15 mouse cellular contexts compared by ENCODE assay signal in genomic region chr1:195037483-195037882, GRCm38 (mm10).
"Had no signal": no experiment of that assay in that cellular context is flagged by ENCODE, and none has a peak within 500 bp of the region (broad histone marks: within the 10 kb centered on the region; RNA-seq: fewer than 3 reads in every experiment).

No protein-coding gene starts in this region.

- DNase-seq: liver, embryonic 13.5 days; lung, adult 2 months; lung, postnatal 14 days; lung, postnatal 4 days; retina, postnatal 1 day; right cerebral cortex, postnatal 25 days; spleen, adult 18-20 months; thymus, adult 18-20 months; thymus, postnatal 14 days; thymus, postnatal 4 days had no signal

- H3K4me3 ChIP-seq: liver, embryonic 13.5 days; midbrain, embryonic 12.5 days; midbrain, embryonic 15.5 days; neural tube, embryonic 12.5 days; neural tube, embryonic 15.5 days; stomach, embryonic 15.5 days had no signal

- ATAC-seq: midbrain, embryonic 15.5 days had no signal

- H3K27ac ChIP-seq: liver, embryonic 13.5 days; midbrain, embryonic 12.5 days; midbrain, embryonic 15.5 days; neural tube, embryonic 12.5 days; neural tube, embryonic 15.5 days; stomach, embryonic 15.5 days had no signal
